Mouse (Mus musculus): ENCODE results near the gene Nxph2. TPM values are rescaled to one million over a fixed set of nuclear protein-coding genes. Genes with fewer than 3 reads are reported as not detected.
A peak's percentile ranks its signal among the peaks of the same experiment; 100 is the strongest.
"Not testable (repeated sequence)": the region's sequence is repeated elsewhere in the genome, so short reads cannot be mapped to it uniquely, and the experiment has no call there.

Gene Nxph2
- 0.17 TPM in 1 of 2 replicates, not detected in the other for polyA plus RNA-seq (2014; fragmentation: Nextera tagmentation; extraction: Ambion mirVana)

GRCm38 (mm10) chr2:23320746-23321585 lies at the start of gene Nxph2:
Nxph2 (plus strand) TSS chr2:23321246.
- no peaks in the 10 kb centered on the region for H3K9me3 ChIP-seq (replicated peaks; ENCODE audit: control insufficient read depth, low read length)
- H3K27me3 ChIP-seq (ENCODE audit: control insufficient read depth, insufficient read depth, low read length): peaks cover 13% of the 10 kb centered on the region
- no peak; the same call in 1 of the 2 replicates for ATAC-seq (replicated peaks; ENCODE audit: insufficient number of reproducible peaks, low FRiP score, low TSS enrichment)
- no peaks in the 10 kb centered on the region for H3K36me3 ChIP-seq (ENCODE audit: control insufficient read depth, insufficient read depth, low read length)
- peak within 1 kb of the TSS; percentile 26 for H3K4me3 ChIP-seq (ENCODE audit: low read depth, low read length)
- H3K4me2 ChIP-seq: peak within 1 kb of the TSS; percentile 67
- no peak within 1 kb of the TSS for H3K27ac ChIP-seq (ENCODE audit: low read depth, low read length)
- no peak within 1 kb of the TSS for H3K9ac ChIP-seq (ENCODE audit: low read depth, low read length)
- H3K4me1 ChIP-seq (ENCODE audit: control insufficient read depth, insufficient read depth, low read length): no peaks in the 10 kb centered on the region; the same call in 1 of the 2 replicates
- WGBS (ENCODE audit: insufficient replicate concordance): 1% methylated on average over 31 of the region's 31 CpGs

DNA sequence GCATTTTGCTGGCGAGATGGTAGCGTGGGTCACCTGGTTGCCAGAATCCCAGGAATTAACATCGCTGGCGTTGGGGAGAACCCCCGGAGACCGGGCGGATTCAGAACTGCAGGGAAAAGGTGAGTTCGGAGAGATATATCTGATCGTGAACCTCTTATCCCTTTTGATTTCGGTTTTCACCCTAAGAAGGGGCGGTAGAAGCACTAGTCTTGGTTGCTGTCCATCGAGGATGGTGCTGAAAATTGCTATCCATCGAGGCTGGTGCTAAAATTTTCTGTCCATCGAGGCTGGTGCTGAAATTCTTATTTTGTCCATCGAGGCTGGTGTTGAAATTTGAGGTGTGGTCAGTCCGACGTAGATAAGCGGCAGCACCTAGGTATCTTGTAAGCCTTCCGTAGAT lies 30.1 kb upstream of the Nxph2 start:
- H3K9ac ChIP-seq (ENCODE audit: low read depth, low read length); H3K4me2 ChIP-seq; H3K4me3 ChIP-seq (ENCODE audit: low read depth, low read length); H3K4me1 ChIP-seq (ENCODE audit: control insufficient read depth, insufficient read depth, low read length); ATAC-seq (replicated peaks; ENCODE audit: insufficient number of reproducible peaks, low FRiP score, low TSS enrichment); H3K36me3 ChIP-seq (ENCODE audit: control insufficient read depth, insufficient read depth, low read length); H3K9me3 ChIP-seq (replicated peaks; ENCODE audit: control insufficient read depth, low read length); H3K27me3 ChIP-seq (ENCODE audit: control insufficient read depth, insufficient read depth, low read length); H3K27ac ChIP-seq (ENCODE audit: low read depth, low read length): not testable (repeated sequence)
- WGBS (ENCODE audit: insufficient replicate concordance): 51% methylated on average over 19 of the region's 19 CpGs

DNA sequence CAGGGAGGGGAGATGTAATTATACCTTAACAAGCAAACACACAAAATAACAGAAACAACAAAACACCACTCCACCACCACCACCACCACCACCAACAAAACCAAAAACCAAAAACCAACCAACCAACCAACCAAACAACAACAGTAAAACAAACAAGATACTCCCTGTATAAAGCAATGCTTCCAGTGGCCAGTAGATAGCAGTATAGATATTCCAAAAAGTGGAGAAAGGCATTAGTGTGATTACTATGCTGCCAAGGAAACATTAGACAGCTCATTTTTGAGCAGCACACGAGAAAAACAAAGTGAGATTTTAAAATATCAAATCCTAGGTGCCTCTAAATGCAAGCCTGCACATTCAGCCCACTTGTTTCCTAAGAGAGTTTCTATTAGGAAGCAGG lies 6.2 kb upstream of the Nxph2 start:
- Histone ChIP-seq H3K4me1 (ENCODE audit: control insufficient read depth, insufficient read depth, low read length) (no peaks in the 10 kb centered on the region), H3K27me3 (ENCODE audit: control insufficient read depth, insufficient read depth, low read length) (no peaks in the 10 kb centered on the region), H3K4me3 (ENCODE audit: low read depth, low read length) (no peak overlapping the region), H3K4me2 (no peak overlapping the region), H3K27ac (ENCODE audit: low read depth, low read length) (no peak overlapping the region), H3K36me3 (ENCODE audit: control insufficient read depth, insufficient read depth, low read length) (no peaks in the 10 kb centered on the region), H3K9ac (ENCODE audit: low read depth, low read length) (no peak overlapping the region), H3K9me3 (replicated peaks; ENCODE audit: control insufficient read depth, low read length) (no peaks in the 10 kb centered on the region)
- ATAC-seq (replicated peaks; ENCODE audit: insufficient number of reproducible peaks, low FRiP score, low TSS enrichment): no peak
- WGBS (ENCODE audit: insufficient replicate concordance): 24% methylated on average over 1 of the region's 1 CpGs

Other genes with a start within 250 kb of the Nxph2 start
- gene Mastl, start 165.2 kb upstream of the Nxph2 start, polyA plus RNA-seq (2014; fragmentation: Nextera tagmentation; extraction: Ambion mirVana): 8.6 and 10.2 TPM in 2 replicates
- 58.2 and 62.5 TPM in 2 replicates for gene Yme1l1, start 164.9 kb upstream of the Nxph2 start, polyA plus RNA-seq (2014; fragmentation: Nextera tagmentation; extraction: Ambion mirVana)
- not detected in 2 replicates for gene 4931423N10Rik, start 113.8 kb upstream of the Nxph2 start, polyA plus RNA-seq (2014; fragmentation: Nextera tagmentation; extraction: Ambion mirVana)